Mouse (Mus musculus): ENCODE results near the gene Dlg2.

DNA sequence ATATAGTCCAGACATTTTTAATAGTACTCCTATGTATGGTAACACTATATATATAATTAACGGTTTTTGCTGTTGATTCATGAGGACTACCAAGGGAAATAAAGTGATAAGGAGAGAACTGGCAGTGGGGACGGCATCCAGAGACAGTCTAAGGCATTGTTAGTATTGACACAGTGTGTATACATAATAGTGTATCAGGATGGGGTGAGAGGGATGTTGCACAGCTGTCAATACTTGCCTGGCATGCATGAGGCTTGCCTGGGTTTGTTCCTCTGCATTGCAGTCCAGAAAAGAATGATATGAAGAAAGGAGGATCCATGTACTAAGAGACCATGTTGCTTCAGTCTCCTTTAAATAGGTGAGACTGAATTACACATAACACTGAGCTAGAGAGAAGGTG lies 1845.3 kb downstream of the Dlg2 start:
- TF ChIP-seq CTCF (IDR thresholded peaks at IDR 0.05; ENCODE audit: low read depth, low read length) (no peak), TAL1 (conservative IDR thresholded peaks at IDR 0.05; ENCODE audit: low read depth, low read length) (no peak)

All from G1E (cell line).